Mouse (Mus musculus) thymus, postnatal 0 days (tissue): ENCODE results near the gene Tnfsf14. TPM values are rescaled to one million over a fixed set of nuclear protein-coding genes. Genes with fewer than 3 reads are reported as not detected.

ENCODE experiments used
- microRNA-seq: library from miRNA; unstranded; fragments of <30 nt; microRNA quantifications from one replicate; pipeline ENCODE4, GENCODE M21; 2016; ENCODE audit warnings: borderline number of aligned reads
- polyA plus RNA-seq: library from polyadenylated mRNA; unstranded; fragments of >200 nt; fragmentation: Nextera tagmentation; extraction: Ambion mirVana; gene quantifications from 2 replicates; pipeline ENCODE4 v1.2.1, GENCODE M21; 2015

Gene Tnfsf14
- polyA plus RNA-seq, 1 experiment from 2014 or later: 4.7 TPM

Small RNA genes lying within 50 kb of the gene (microRNA-seq; reads per million reads assigned to microRNA genes)
- not detected for gene Mir6978

Other genes with a start within 250 kb of the Tnfsf14 start
- not detected in 2 replicates for gene Acer1, start 212.1 kb downstream of the Tnfsf14 start, polyA plus RNA-seq
- 111 and 113 TPM in 2 replicates for gene Clpp, start 203.9 kb downstream of the Tnfsf14 start, polyA plus RNA-seq
- gene Alkbh7, start 196.8 kb downstream of the Tnfsf14 start, polyA plus RNA-seq: 35.0 and 35.6 TPM in 2 replicates
- 0.55 TPM in 1 of 2 replicates, not detected in the other for gene Pspn, start 194.2 kb downstream of the Tnfsf14 start, polyA plus RNA-seq
- gene Gtf2f1, start 182.9 kb downstream of the Tnfsf14 start, polyA plus RNA-seq: 76.1 and 81.7 TPM in 2 replicates
- 0.42 and 0.53 TPM in 2 replicates for gene Gm17949, start 182.7 kb downstream of the Tnfsf14 start, polyA plus RNA-seq
- gene Khsrp, start 162.7 kb downstream of the Tnfsf14 start, polyA plus RNA-seq: 37.5 and 42.3 TPM in 2 replicates
- 0.10 TPM in 1 of 2 replicates, not detected in the other for gene Slc25a41, start 152.5 kb downstream of the Tnfsf14 start, polyA plus RNA-seq
- gene Crb3, start 135.1 kb downstream of the Tnfsf14 start, polyA plus RNA-seq: 1.6 and 2.7 TPM in 2 replicates
- 8.3 and 8.8 TPM in 2 replicates for gene Slc25a23, start 134.3 kb downstream of the Tnfsf14 start, polyA plus RNA-seq
- gene Dennd1c, start 115.7 kb downstream of the Tnfsf14 start, polyA plus RNA-seq: 49.8 and 65.1 TPM in 2 replicates
- gene Tubb4a, start 106.4 kb downstream of the Tnfsf14 start, polyA plus RNA-seq: 1.0 and 1.2 TPM in 2 replicates
- gene Tnfsf9, start 88.9 kb downstream of the Tnfsf14 start, polyA plus RNA-seq: 2.7 and 3.0 TPM in 2 replicates
- gene Cd70, start 44.4 kb downstream of the Tnfsf14 start, polyA plus RNA-seq: 1.7 and 1.9 TPM in 2 replicates
- gene C3, start 34.0 kb upstream of the Tnfsf14 start, polyA plus RNA-seq: 5.0 and 5.4 TPM in 2 replicates
- gene Gpr108, start 54.3 kb upstream of the Tnfsf14 start, polyA plus RNA-seq: 37.3 and 40.0 TPM in 2 replicates
- gene Trip10, start 55.3 kb upstream of the Tnfsf14 start, polyA plus RNA-seq: 15.7 and 18.2 TPM in 2 replicates
- 131 and 133 TPM in 2 replicates for gene Vav1, start 84.9 kb upstream of the Tnfsf14 start, polyA plus RNA-seq
- gene Adgre1, start 164.5 kb upstream of the Tnfsf14 start, polyA plus RNA-seq: 9.9 and 11.3 TPM in 2 replicates